Mouse (Mus musculus): ENCODE data around the gene Helz. TPM values are rescaled to one million over a fixed set of nuclear protein-coding genes. Genes with fewer than 3 reads are reported as not detected.

Gene Helz
- polyA plus RNA-seq, 1 experiment, result 23.3 TPM

- WGBS, result 56% methylated on average over 4 of the region's 4 CpGs
- H3K27me3 ChIP-seq (ENCODE audit: control insufficient read depth, insufficient read depth, low read length), result no peaks in the 10 kb centered on the region
- DNase-seq (ENCODE audit: low read depth in 1 of 2, low spot score in 2 of 2), result no peak
- no peaks in the 10 kb centered on the region for H3K4me1 ChIP-seq (ENCODE audit: control insufficient read depth, insufficient read depth, insufficient read length)
- H3K4me3 ChIP-seq (ENCODE audit: extremely low read depth, insufficient read depth, insufficient read length), result no peak overlapping the region
- no peak overlapping the region for H3K27ac ChIP-seq (ENCODE audit: insufficient read depth, low read length)
- no peak for TF ChIP-seq POLR2A (IDR thresholded peaks at IDR 0.05; ENCODE audit: low read depth, low read length)
- TF ChIP-seq CTCF (IDR thresholded peaks at IDR 0.05; ENCODE audit: extremely low read depth, insufficient read depth, insufficient read length, insufficient replicate concordance), result no peak
- H3K36me3 ChIP-seq (ENCODE audit: control insufficient read depth, insufficient read depth, low read length), result no peaks in the 10 kb centered on the region
These were observed 152.2 kb downstream of the Helz start for GRCm38 (mm10) chr11:107699967-107700366.

- Histone ChIP-seq H3K36me3 (ENCODE audit: control insufficient read depth, insufficient read depth, low read length) (no peaks in the 10 kb centered on the region), H3K27me3 (ENCODE audit: control insufficient read depth, insufficient read depth, low read length) (no peaks in the 10 kb centered on the region), H3K4me3 (ENCODE audit: extremely low read depth, insufficient read depth, insufficient read length) (no peak overlapping the region), H3K4me1 (ENCODE audit: control insufficient read depth, insufficient read depth, insufficient read length) (no peaks in the 10 kb centered on the region), H3K27ac (ENCODE audit: insufficient read depth, low read length) (no peak overlapping the region)
- TF ChIP-seq POLR2A (IDR thresholded peaks at IDR 0.05; ENCODE audit: low read depth, low read length) (no peak), CTCF (IDR thresholded peaks at IDR 0.05; ENCODE audit: extremely low read depth, insufficient read depth, insufficient read length, insufficient replicate concordance) (no peak)
- no peak for DNase-seq (ENCODE audit: low read depth in 1 of 2, low spot score in 2 of 2)
- WGBS, result 61% methylated on average over 27 of the region's 27 CpGs
These were observed 155.8 kb downstream of the Helz start for GRCm38 (mm10) chr11:107703272-107704134.

GRCm38 (mm10) chr11:107705060-107705459, 157.3 kb downstream of the Helz start:
- H3K36me3 ChIP-seq (ENCODE audit: control insufficient read depth, insufficient read depth, low read length), result no peaks in the 10 kb centered on the region
- WGBS, result 91% methylated on average over 6 of the region's 6 CpGs
- no peak overlapping the region for H3K27ac ChIP-seq (ENCODE audit: insufficient read depth, low read length)
- DNase-seq (ENCODE audit: low read depth in 1 of 2, low spot score in 2 of 2), result no peak
- no peaks in the 10 kb centered on the region for H3K4me1 ChIP-seq (ENCODE audit: control insufficient read depth, insufficient read depth, insufficient read length)
- TF ChIP-seq CTCF (IDR thresholded peaks at IDR 0.05; ENCODE audit: extremely low read depth, insufficient read depth, insufficient read length, insufficient replicate concordance), result no peak
- TF ChIP-seq POLR2A (IDR thresholded peaks at IDR 0.05; ENCODE audit: low read depth, low read length), result no peak
- H3K4me3 ChIP-seq (ENCODE audit: extremely low read depth, insufficient read depth, insufficient read length), result no peak overlapping the region
- H3K27me3 ChIP-seq (ENCODE audit: control insufficient read depth, insufficient read depth, low read length), result no peaks in the 10 kb centered on the region

GRCm38 (mm10) chr11:107705476-107706074, 157.8 kb downstream of the Helz start:
- no peak for DNase-seq (ENCODE audit: low read depth in 1 of 2, low spot score in 2 of 2)
- Histone ChIP-seq H3K27me3 (ENCODE audit: control insufficient read depth, insufficient read depth, low read length) (no peaks in the 10 kb centered on the region), H3K36me3 (ENCODE audit: control insufficient read depth, insufficient read depth, low read length) (no peaks in the 10 kb centered on the region), H3K27ac (ENCODE audit: insufficient read depth, low read length) (no peak overlapping the region), H3K4me3 (ENCODE audit: extremely low read depth, insufficient read depth, insufficient read length) (no peak overlapping the region), H3K4me1 (ENCODE audit: control insufficient read depth, insufficient read depth, insufficient read length) (no peaks in the 10 kb centered on the region)
- 80% methylated on average over 11 of the region's 11 CpGs for WGBS
- TF ChIP-seq POLR2A (IDR thresholded peaks at IDR 0.05; ENCODE audit: low read depth, low read length) (no peak), CTCF (IDR thresholded peaks at IDR 0.05; ENCODE audit: extremely low read depth, insufficient read depth, insufficient read length, insufficient replicate concordance) (no peak)

- H3K36me3 ChIP-seq (ENCODE audit: control insufficient read depth, insufficient read depth, low read length), result no peaks in the 10 kb centered on the region
- TF ChIP-seq CTCF (IDR thresholded peaks at IDR 0.05; ENCODE audit: extremely low read depth, insufficient read depth, insufficient read length, insufficient replicate concordance) (no peak), POLR2A (IDR thresholded peaks at IDR 0.05; ENCODE audit: low read depth, low read length) (no peak)
- 88% methylated on average over 20 of the region's 20 CpGs for WGBS
- H3K4me3 ChIP-seq (ENCODE audit: extremely low read depth, insufficient read depth, insufficient read length), result no peak overlapping the region
- no peak overlapping the region for H3K27ac ChIP-seq (ENCODE audit: insufficient read depth, low read length)
- no peak for DNase-seq (ENCODE audit: low read depth in 1 of 2, low spot score in 2 of 2)
- no peaks in the 10 kb centered on the region; the same call in 1 of the 2 replicates for H3K27me3 ChIP-seq (ENCODE audit: control insufficient read depth, insufficient read depth, low read length)
- H3K4me1 ChIP-seq (ENCODE audit: control insufficient read depth, insufficient read depth, insufficient read length), result no peaks in the 10 kb centered on the region
These were observed 160.3 kb downstream of the Helz start for GRCm38 (mm10) chr11:107707897-107708610.

GRCm38 (mm10) chr11:107710379-107710778, 162.6 kb downstream of the Helz start:
- no peak overlapping the region for H3K27ac ChIP-seq (ENCODE audit: insufficient read depth, low read length)
- no peaks in the 10 kb centered on the region for H3K4me1 ChIP-seq (ENCODE audit: control insufficient read depth, insufficient read depth, insufficient read length)
- no peaks in the 10 kb centered on the region; the same call in 1 of the 2 replicates for H3K27me3 ChIP-seq (ENCODE audit: control insufficient read depth, insufficient read depth, low read length)
- H3K36me3 ChIP-seq (ENCODE audit: control insufficient read depth, insufficient read depth, low read length), result no peaks in the 10 kb centered on the region
- 77% methylated on average over 3 of the region's 3 CpGs for WGBS
- no peak for TF ChIP-seq CTCF (IDR thresholded peaks at IDR 0.05; ENCODE audit: extremely low read depth, insufficient read depth, insufficient read length, insufficient replicate concordance)
- TF ChIP-seq POLR2A (IDR thresholded peaks at IDR 0.05; ENCODE audit: low read depth, low read length), result no peak
- no peak for DNase-seq (ENCODE audit: low read depth in 1 of 2, low spot score in 2 of 2)
- H3K4me3 ChIP-seq (ENCODE audit: extremely low read depth, insufficient read depth, insufficient read length), result no peak overlapping the region

Measured in spleen, adult 2 months (tissue).